In the genomic region with DNA sequence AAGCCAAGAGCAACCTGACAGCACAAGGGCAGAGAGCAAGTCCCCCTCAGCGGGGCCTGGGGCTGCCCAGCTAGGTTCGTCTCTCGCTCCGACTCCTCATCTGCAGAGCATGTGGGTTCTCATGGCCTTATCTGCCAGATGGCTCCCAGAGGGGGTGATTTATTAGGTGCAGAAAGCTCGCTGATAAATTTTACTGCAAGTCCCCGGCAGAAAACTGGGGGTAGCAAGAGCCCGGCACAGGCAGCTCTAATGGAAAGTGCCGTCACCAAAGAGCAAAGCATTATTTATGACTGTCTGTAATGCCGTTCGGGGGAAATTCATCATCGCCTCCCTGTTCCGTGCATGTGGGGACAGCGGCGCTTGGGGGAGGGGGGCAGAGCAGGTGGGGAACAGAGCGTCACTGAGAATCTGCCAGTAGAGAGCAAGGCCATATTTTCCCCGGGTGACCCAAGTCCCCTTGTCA, we compare ENCODE assay signal across 8 mouse cellular contexts.
DNase-seq lines count a peak whose midpoint lies in the region; ATAC-seq and TF ChIP-seq lines count a peak whose summit lies in the region.

No protein-coding gene starts in this region.

- H3K27me3 ChIP-seq in hindbrain, embryonic 13.5 days = 0 out of 2 replicates have a peak, but pooled peaks cover 4% of the 10 kb centered on the region
- H3K27me3 ChIP-seq in myocyte (ENCODE audit: control insufficient read depth, insufficient read depth, insufficient read length) = no peaks in the 10 kb centered on the region

- H3K79me2 ChIP-seq in myocyte (ENCODE audit: control insufficient read depth, insufficient read depth) = no peaks in the 10 kb centered on the region

- peak; percentile 85 for ATAC-seq in hindbrain, embryonic 13.5 days (ENCODE audit: low FRiP score)

- peak overlapping the region; percentile 53 for H3K27ac ChIP-seq in hindbrain, embryonic 13.5 days
- H3K27ac ChIP-seq in left cerebral cortex, adult 2 months = no peak overlapping the region

- no peaks in the 10 kb centered on the region for H3K36me3 ChIP-seq in hindbrain, embryonic 13.5 days
- no peaks in the 10 kb centered on the region for H3K36me3 ChIP-seq in myocyte (ENCODE audit: control insufficient read depth, insufficient read depth)

- no peak for TF ChIP-seq POLR2A in myocyte (IDR thresholded peaks at IDR 0.05; ENCODE audit: insufficient read length, low read depth)

- peaks cover 16% of the 10 kb centered on the region for H3K4me1 ChIP-seq in hindbrain, embryonic 13.5 days (replicated peaks)

- no peak overlapping the region for H3ac ChIP-seq in myocyte (ENCODE audit: control insufficient read depth, insufficient read length)

- peak; percentile 24 for DNase-seq in kidney, postnatal 10 days
- DNase-seq in kidney, adult 11 months = no peak
- DNase-seq in embryo, embryonic 10.5 days (ENCODE audit: low spot score) = peak; percentile 87
- DNase-seq in left cerebral cortex, adult 2 months (ENCODE audit: extremely low spot score in 1 of 2, low spot score in 2 of 2) = no peak
- no peak for DNase-seq in right cerebral cortex, adult 18-20 months
- no peak for DNase-seq in frontal cortex, postnatal 36 days (ENCODE audit: low spot score in 2 of 2)

- peak overlapping the region; percentile 45 for H3K4me2 ChIP-seq in hindbrain, embryonic 13.5 days
- H3K4me2 ChIP-seq in myocyte (ENCODE audit: low read depth) = peak overlapping the region; percentile 20

- H3K9ac ChIP-seq in hindbrain, embryonic 13.5 days = peak overlapping the region; percentile 51; the same call in 1 of the 2 replicates

- WGBS in hindbrain, embryonic 13.5 days = 23% methylated on average over 16 of the region's 16 CpGs

- H3K4me3 ChIP-seq in hindbrain, embryonic 13.5 days = peak overlapping the region; percentile 17; the same call in 1 of the 2 replicates
- H3K4me3 ChIP-seq in myocyte = no peak overlapping the region
- no peak overlapping the region for H3K4me3 ChIP-seq in left cerebral cortex, adult 2 months

- intact Hi-C loops in left cerebral cortex, adult 2 months (cut with DNase I) = no loop called here

- TF ChIP-seq CTCF in left cerebral cortex, adult 2 months (IDR thresholded peaks at IDR 0.05) = no peak

- no peaks in the 10 kb centered on the region for H3K9me3 ChIP-seq in hindbrain, embryonic 13.5 days

TF ChIP-seq in myocyte, 11 proteins besides CTCF, POLR2A, EP300 and RAD21:
- TF ChIP-seq USF1 (IDR thresholded peaks at IDR 0.05; ENCODE audit: low read depth) (no peak), MAX (IDR thresholded peaks at IDR 0.05; ENCODE audit: low read depth) (no peak), MYOG (IDR thresholded peaks at IDR 0.05; ENCODE audit: control insufficient read depth in 1 of 3, insufficient read depth in 1 of 3, insufficient read length in 2 of 3, low read depth in 2 of 3) (no peak), E2F4 (IDR thresholded peaks at IDR 0.05; ENCODE audit: insufficient read depth) (no peak), REST (IDR thresholded peaks at IDR 0.05; ENCODE audit: insufficient read depth, insufficient read length) (no peak), TCF3 (IDR thresholded peaks at IDR 0.05; ENCODE audit: insufficient read length, low read depth) (no peak), MYOD1 (IDR thresholded peaks at IDR 0.05; ENCODE audit: control insufficient read depth in 1 of 3, insufficient read length in 2 of 3, low read depth in 2 of 3) (no peak)

Comparison
In these comparisons a context has a peak if more than half of its experiments do, and no peak if none do; other contexts are left out.
1. DNase-seq: peak in kidney, postnatal 10 days (single experiment) and embryo, embryonic 10.5 days (single experiment); none in kidney, adult 11 months (single experiment), left cerebral cortex, adult 2 months (0 of 2), right cerebral cortex, adult 18-20 months (single experiment) and frontal cortex, postnatal 36 days (0 of 2).